Mouse (Mus musculus): ENCODE measurements at regions not wholly inside any gene's neighbourhood (a gene's known extent, or its start where the extent isn't known, plus 50 kb on each side); places are given as distances from the start of the nearest gene placed in this dataset.
A peak's percentile ranks its signal among the peaks of the same experiment; 100 is the strongest.
"Not testable (repeated sequence)": the region's sequence is repeated elsewhere in the genome, so short reads cannot be mapped to it uniquely, and the experiment has no call there.

DNA sequence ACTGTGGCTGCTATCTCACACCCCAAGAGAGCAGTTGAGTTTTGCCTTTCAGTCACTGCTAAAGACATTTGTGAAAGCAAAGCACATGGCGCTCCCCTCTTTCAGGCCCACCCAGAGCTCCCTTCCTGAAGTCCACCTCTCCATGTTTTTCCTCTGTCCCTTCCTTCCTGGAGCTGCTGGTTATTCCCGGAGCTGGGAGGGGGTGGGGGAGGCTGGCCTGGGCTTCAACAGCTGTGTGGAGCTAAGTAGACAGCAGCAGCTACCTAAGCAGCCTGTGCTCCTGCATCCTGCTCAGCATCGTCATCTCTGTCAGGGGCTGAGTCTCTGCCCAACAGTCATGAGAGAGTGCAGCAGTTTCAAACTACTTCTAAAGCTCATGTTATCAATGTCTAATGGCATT lies 78.0 kb upstream of the Cdyl start:
- peaks cover 3% of the 10 kb centered on the region; the same call in 1 of the 2 replicates for H3K4me1 ChIP-seq
- H3K9me3 ChIP-seq, result no peaks in the 10 kb centered on the region
- ATAC-seq (ENCODE audit: low FRiP score, low read depth), result 0 out of 2 replicates have a peak, but pooled peaks have one; percentile 56
- no peaks in the 10 kb centered on the region for H3K27me3 ChIP-seq (replicated peaks)
- H3K27ac ChIP-seq, result no peak overlapping the region
- no peak overlapping the region for H3K9ac ChIP-seq
- H3K4me3 ChIP-seq, result no peak overlapping the region
- WGBS, result 27% methylated on average over 3 of the region's 3 CpGs
- no peak overlapping the region for H3K4me2 ChIP-seq (replicated peaks)
- no peaks in the 10 kb centered on the region for H3K36me3 ChIP-seq

DNA sequence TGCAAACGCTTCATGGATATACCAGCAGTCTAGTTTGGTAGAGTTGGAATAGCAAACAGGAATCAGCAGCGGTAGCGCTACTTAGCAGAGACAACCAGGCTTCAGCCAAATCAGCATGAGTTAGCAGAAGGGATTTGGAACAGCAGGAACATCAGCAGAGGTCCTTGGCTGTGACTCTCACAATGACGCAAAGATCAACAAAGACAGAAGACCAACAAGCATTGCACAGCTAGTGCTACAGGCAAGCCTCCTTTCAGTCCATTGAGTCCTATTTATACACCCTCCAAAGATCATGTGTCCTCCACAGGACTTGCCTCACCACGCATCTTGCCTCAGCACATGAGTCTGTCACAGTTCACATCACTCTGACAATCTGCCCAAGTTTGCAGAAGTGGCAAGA lies 61.6 kb upstream of the Cdyl start:
- H3K4me2 ChIP-seq (replicated peaks), result no peak overlapping the region
- no peak overlapping the region for H3K27ac ChIP-seq
- H3K9ac ChIP-seq, result no peak overlapping the region
- H3K9me3 ChIP-seq, result no peaks in the 10 kb centered on the region
- no peak for ATAC-seq (ENCODE audit: low FRiP score, low read depth)
- H3K36me3 ChIP-seq, result no peaks in the 10 kb centered on the region
- H3K27me3 ChIP-seq (replicated peaks), result no peaks in the 10 kb centered on the region
- H3K4me1 ChIP-seq, result no peaks in the 10 kb centered on the region
- no peak overlapping the region for H3K4me3 ChIP-seq
- WGBS, result 92% methylated on average over 5 of the region's 5 CpGs

DNA sequence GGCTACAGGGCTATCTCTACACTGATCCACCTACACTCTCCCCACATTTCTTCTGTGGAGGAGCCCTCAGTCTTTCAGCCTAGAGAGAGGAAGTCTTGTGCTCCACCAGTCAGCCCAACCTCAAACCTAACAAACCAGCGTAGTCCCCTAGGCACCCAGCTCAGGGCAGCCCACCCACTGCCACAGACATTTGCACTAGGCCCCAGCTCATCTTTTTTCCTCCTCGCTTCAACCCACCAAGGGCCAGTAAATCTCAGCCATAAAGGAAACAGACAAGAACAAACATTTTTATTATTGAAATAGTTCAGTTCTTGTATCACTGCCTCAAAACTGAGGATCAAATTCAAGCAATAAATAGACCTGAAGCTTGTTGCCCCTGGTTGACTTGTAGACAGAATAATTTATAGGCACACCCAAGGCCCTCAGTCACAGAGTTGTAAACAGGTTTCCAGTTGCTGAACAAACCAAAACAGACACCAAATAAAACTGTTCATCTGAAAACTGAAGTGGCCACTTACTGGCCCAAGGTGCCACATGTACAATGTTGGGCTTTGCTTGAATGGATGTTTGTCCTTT lies 58.0 kb upstream of the Cdyl start:
- Histone ChIP-seq H3K36me3 (no peaks in the 10 kb centered on the region), H3K9me3 (no peaks in the 10 kb centered on the region), H3K4me3 (no peak overlapping the region), H3K9ac (no peak overlapping the region), H3K4me1 (no peaks in the 10 kb centered on the region), H3K4me2 (replicated peaks) (no peak overlapping the region), H3K27me3 (replicated peaks) (no peaks in the 10 kb centered on the region), H3K27ac (no peak overlapping the region)
- no peak for ATAC-seq (ENCODE audit: low FRiP score, low read depth)
- 84% methylated on average over 2 of the region's 2 CpGs for WGBS

DNA sequence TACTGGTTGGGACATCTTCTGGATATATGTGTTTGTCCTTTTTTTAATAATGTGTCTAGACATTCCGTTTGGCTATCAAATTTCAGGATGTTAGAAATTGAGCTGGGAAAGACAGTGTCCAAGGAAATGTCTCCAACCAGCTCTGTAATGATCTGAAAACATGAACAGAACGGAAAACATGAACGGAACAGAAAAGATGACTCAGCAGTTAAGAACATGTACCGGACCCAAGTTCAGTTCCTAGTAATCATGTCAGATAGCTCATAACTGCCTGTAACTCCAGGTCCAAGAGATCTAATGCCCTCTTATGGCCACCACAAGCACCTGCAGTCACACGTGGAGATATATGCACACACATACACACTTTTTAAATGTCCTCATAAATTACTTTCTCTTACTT lies 56.6 kb upstream of the Cdyl start:
- Histone ChIP-seq H3K9me3 (no peaks in the 10 kb centered on the region), H3K36me3 (no peaks in the 10 kb centered on the region), H3K4me2 (replicated peaks) (no peak overlapping the region), H3K4me3 (no peak overlapping the region), H3K9ac (no peak overlapping the region), H3K27me3 (replicated peaks) (no peaks in the 10 kb centered on the region), H3K27ac (no peak overlapping the region), H3K4me1 (no peaks in the 10 kb centered on the region)
- WGBS, result 94% methylated on average over 5 of the region's 5 CpGs
- no peak for ATAC-seq (ENCODE audit: low FRiP score, low read depth)

DNA sequence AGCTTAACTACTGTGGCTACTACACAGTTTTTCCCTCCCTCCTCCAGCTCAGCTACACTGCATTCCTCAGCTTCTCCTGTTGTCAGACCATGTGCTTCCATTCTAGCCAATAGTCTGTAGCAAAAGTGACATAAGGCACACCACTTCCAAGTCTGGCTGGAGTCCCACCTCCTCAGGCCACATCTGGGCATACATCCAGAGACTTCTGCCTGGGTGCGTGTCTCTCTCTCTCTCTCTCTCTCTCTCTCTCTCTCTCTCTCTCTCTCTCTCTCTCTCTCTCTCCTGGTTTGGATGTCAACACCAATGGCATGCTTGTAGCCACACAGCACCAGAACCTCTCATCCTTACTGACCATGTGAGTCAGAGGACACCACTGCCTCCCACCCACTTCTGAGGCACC lies 55.6 kb upstream of the Cdyl start:
- Histone ChIP-seq H3K27me3 (replicated peaks) (no peaks in the 10 kb centered on the region), H3K9me3 (no peaks in the 10 kb centered on the region), H3K4me2 (replicated peaks) (no peak overlapping the region), H3K4me1 (no peaks in the 10 kb centered on the region), H3K9ac (no peak overlapping the region), H3K36me3 (no peaks in the 10 kb centered on the region), H3K4me3 (no peak overlapping the region), H3K27ac (no peak overlapping the region)
- 90% methylated on average over 1 of the region's 1 CpGs for WGBS
- ATAC-seq (ENCODE audit: low FRiP score, low read depth), result no peak

DNA sequence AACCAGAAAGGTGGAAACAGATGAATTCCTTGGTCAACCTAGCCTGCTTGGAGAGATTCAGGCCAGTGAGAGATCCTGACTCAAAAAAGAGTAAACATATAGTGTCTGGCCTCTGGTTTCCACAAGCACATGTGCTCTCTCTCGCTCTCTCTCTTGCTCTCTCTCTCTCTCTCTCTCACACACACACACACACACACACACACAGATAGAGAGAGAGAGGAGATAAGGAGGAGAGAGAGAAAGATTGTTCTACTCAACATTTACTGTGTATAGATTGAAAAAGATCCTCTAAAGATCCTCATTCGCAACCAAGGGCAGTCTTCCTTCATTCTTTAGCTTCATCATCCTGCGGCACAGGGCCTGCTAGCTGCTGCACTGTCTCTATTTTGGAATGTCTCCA lies 54.9 kb upstream of the Cdyl start:
- Histone ChIP-seq H3K9ac (no peak overlapping the region), H3K9me3 (no peaks in the 10 kb centered on the region), H3K27ac (no peak overlapping the region), H3K4me3 (no peak overlapping the region), H3K4me2 (replicated peaks) (no peak overlapping the region), H3K36me3 (no peaks in the 10 kb centered on the region), H3K4me1 (no peaks in the 10 kb centered on the region), H3K27me3 (replicated peaks) (no peaks in the 10 kb centered on the region)
- WGBS, result 90% methylated on average over 3 of the region's 3 CpGs
- ATAC-seq (ENCODE audit: low FRiP score, low read depth), result no peak

DNA sequence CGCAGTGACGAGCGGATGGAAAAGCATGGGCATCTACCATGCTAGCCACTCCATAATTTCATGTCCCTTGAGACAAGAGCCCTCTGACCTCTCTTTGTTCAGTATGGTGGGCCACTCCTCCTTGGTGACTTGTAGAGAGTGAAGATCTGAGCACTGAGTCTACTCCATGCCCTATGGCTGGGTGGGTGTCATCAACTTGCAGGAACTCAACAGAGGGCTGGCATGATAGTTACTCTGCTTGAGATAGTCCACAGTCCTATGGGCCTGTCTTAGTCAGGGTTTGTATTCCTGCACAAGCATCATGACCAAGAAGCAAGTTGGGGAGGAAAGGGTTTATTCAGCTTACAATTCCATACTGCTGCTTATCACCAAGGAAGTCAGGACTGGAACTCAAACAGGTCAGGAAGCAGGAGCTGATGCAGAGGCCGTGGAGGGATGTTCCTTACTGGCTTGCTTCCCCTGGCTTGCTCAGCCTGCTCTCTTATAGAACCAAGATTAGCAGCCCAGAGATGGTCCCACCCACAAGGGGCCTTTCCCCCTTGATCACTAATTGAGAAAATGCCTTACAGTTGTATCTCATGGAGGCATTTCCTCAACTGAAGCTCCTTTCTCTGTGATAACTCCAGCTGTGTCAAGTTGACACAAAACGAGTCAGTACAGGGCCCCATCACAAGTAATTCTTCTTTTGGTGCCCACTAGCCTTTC lies 52.6 kb upstream of the Cdyl start:
- H3K9me3 ChIP-seq, result not testable (repeated sequence)

DNA sequence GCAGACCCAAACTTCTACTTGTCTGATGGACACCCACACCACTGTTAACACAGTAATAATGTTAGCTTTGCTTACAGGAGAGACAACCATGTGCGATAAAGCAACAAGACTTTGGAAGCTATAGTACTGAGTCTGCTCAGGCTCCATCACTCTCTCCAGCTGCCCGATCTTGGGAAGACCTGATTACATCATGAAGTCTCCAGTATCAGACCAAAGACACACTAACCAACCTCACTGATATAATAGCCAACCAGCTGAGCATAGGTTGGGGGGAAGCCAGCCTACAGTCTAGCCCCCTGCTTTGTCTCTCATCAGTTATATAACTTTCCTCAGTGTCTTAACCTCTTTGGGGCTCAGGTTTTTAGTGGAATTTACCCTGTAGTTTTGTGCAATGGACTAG lies 51.9 kb upstream of the Cdyl start:
- no peak for ATAC-seq (ENCODE audit: low FRiP score, low read depth)
- WGBS, result 96% methylated on average over 2 of the region's 2 CpGs

More for the DNA sequence above, 52.6 kb upstream of the Cdyl start:
- not testable (repeated sequence) for H3K27me3 ChIP-seq (replicated peaks); H3K4me1 ChIP-seq; H3K4me2 ChIP-seq (replicated peaks); H3K4me3 ChIP-seq; H3K27ac ChIP-seq; ATAC-seq (ENCODE audit: low FRiP score, low read depth); H3K9ac ChIP-seq; H3K36me3 ChIP-seq
- 92% methylated on average over 5 of the region's 5 CpGs for WGBS

More for the DNA sequence above, 51.9 kb upstream of the Cdyl start:
- no peaks in the 10 kb centered on the region for H3K36me3 ChIP-seq
- H3K4me1 ChIP-seq, result no peaks in the 10 kb centered on the region
- H3K27me3 ChIP-seq (replicated peaks), result no peaks in the 10 kb centered on the region
- H3K27ac ChIP-seq, result no peak overlapping the region
- no peaks in the 10 kb centered on the region for H3K9me3 ChIP-seq
- H3K9ac ChIP-seq, result no peak overlapping the region
- H3K4me3 ChIP-seq, result no peak overlapping the region
- H3K4me2 ChIP-seq (replicated peaks), result no peak overlapping the region
